Mouse (Mus musculus): ENCODE data around the gene Nfat5.

GRCm38 (mm10) chr8:107287522-107287921 lies 5.7 kb upstream of the Nfat5 start:
- TF ChIP-seq EP300 (IDR thresholded peaks at IDR 0.05; ENCODE audit: low read depth) (no peak), CTCF (IDR thresholded peaks at IDR 0.05; ENCODE audit: low read depth) (no peak)
